Mouse (Mus musculus) liver, postnatal 0 days (tissue): ENCODE measurements at regions not wholly inside any gene's neighbourhood (a gene's known extent, or its start where the extent isn't known, plus 50 kb on each side); places are given as distances from the start of the nearest gene placed in this dataset.

ENCODE experiments used
- CTCF ChIP-seq: sonication (generic); IDR thresholded peaks from 2 replicates; pipeline ENCODE4 v1.5.1; 2016; ENCODE audit warnings: antibody characterized with exemption, low read depth
- EP300 ChIP-seq: IDR thresholded peaks from 2 replicates; pipeline ENCODE4 v1.6.1; 2016; ENCODE audit warnings: antibody characterized with exemption, low read depth, mild to moderate bottlenecking

DNA sequence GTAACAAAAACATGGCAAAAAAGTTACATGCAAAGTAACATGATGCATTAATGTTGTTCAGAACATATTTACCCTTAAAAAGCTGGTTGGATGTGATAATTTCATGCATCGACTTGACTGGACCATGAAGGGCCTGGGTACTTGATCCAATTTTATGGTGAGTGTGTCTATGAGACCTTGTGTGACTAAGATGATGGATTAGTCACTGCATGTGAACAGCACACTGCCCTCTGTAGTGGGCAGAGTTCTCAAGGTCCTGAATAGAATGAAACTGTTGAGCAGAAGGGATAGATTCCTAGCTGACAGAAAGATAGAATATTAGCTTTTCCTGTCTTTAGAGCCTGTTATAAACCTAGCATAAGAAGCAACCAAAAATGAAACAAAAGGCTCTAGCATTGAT, 72.3 kb upstream of the Vgll2 start:
- TF ChIP-seq CTCF, result no peak
- TF ChIP-seq EP300, result no peak
